Mouse (Mus musculus): ENCODE results near the gene Tnf.
"Not testable (repeated sequence)": the region's sequence is repeated elsewhere in the genome, so short reads cannot be mapped to it uniquely, and the experiment has no call there.

The Tnf gene

GRCm38 (mm10) chr17:35234090-35234489 is 32.3 kb upstream of the Tnf start:
- DNase-seq (ENCODE audit: low spot score): not testable (repeated sequence)

GRCm38 (mm10) chr17:35233114-35233980 is 31.5 kb upstream of the Tnf start, which contains the start of gene Atp6v1g2:
TSS of gene Atp6v1g2 (plus strand) at chr17:35233660.
- DNase-seq (ENCODE audit: low spot score): peak; percentile 47

GRCm38 (mm10) chr17:35232659-35233058 is 30.9 kb upstream of the Tnf start:
- DNase-seq (ENCODE audit: low spot score): no peak

- DNase-seq (ENCODE audit: low spot score): peak; percentile 80
Observed at GRCm38 (mm10) chr17:35232043-35232442, 30.2 kb upstream of the Tnf start.

GRCm38 (mm10) chr17:35231022-35231421 is 29.2 kb upstream of the Tnf start:
- DNase-seq (ENCODE audit: low spot score): no peak

GRCm38 (mm10) chr17:35226561-35227046 is 24.8 kb upstream of the Tnf start:
- no peak for DNase-seq (ENCODE audit: low spot score)

GRCm38 (mm10) chr17:35225456-35225855 is 23.6 kb upstream of the Tnf start:
- DNase-seq (ENCODE audit: low spot score): no peak

- DNase-seq (ENCODE audit: low spot score): no peak
Observed at GRCm38 (mm10) chr17:35224641-35225040, 22.8 kb upstream of the Tnf start.

- no peak for DNase-seq (ENCODE audit: low spot score)
Observed at GRCm38 (mm10) chr17:35222299-35222698, 20.5 kb upstream of the Tnf start.

GRCm38 (mm10) chr17:35220156-35220952 is 18.5 kb upstream of the Tnf start, which contains the start of gene Gm16181:
TSS of gene Gm16181 (plus strand) at chr17:35220834.
- DNase-seq (ENCODE audit: low spot score): no peak

GRCm38 (mm10) chr17:35219601-35220041 is 17.8 kb upstream of the Tnf start:
- DNase-seq (ENCODE audit: low spot score): no peak

- DNase-seq (ENCODE audit: low spot score): no peak
Observed at GRCm38 (mm10) chr17:35218516-35219193, 16.8 kb upstream of the Tnf start.

- no peak for DNase-seq (ENCODE audit: low spot score)
Observed at GRCm38 (mm10) chr17:35213071-35213470, 11.3 kb upstream of the Tnf start.

- no peak for DNase-seq (ENCODE audit: low spot score)
Observed at GRCm38 (mm10) chr17:35210593-35210992, 8.8 kb upstream of the Tnf start.

- DNase-seq (ENCODE audit: low spot score): no peak
Observed at GRCm38 (mm10) chr17:35209785-35210535, 8.2 kb upstream of the Tnf start.

GRCm38 (mm10) chr17:35205380-35205769 is 3.6 kb upstream of the Tnf start:
- DNase-seq (ENCODE audit: low spot score): no peak

GRCm38 (mm10) chr17:35204494-35205379 is 2.9 kb upstream of the Tnf start, which contains the start of gene Lta:
TSS of gene Lta (minus strand) at chr17:35205351.
- DNase-seq (ENCODE audit: low spot score): no peak

GRCm38 (mm10) chr17:35202442-35202841 is 635 bp upstream of the Tnf start:
- DNase-seq (ENCODE audit: low spot score): no peak

- no peak for DNase-seq (ENCODE audit: low spot score)
Observed at GRCm38 (mm10) chr17:35201128-35201527, 679 bp downstream of the Tnf start.

GRCm38 (mm10) chr17:35200398-35200797 is 1.4 kb downstream of the Tnf start:
- DNase-seq (ENCODE audit: low spot score): no peak

Data from adipocyte (in vitro differentiated cells).